Mouse (Mus musculus) cerebellum, adult 2 months (tissue): ENCODE measurements around the gene Dusp14.
A peak's percentile ranks its signal among the peaks of the same experiment; 100 is the strongest.

Experiments used
- CTCF ChIP-seq: fragments of 200-500 bp; IDR thresholded peaks from 2 replicates; pipeline ENCODE4 v1.5.1; 2011; ENCODE audit warnings: low read depth, mild to moderate bottlenecking, control low read depth, low read length, moderate library complexity, borderline replicate concordance; ENCODE audit not compliant: insufficient read depth
- POLR2A ChIP-seq: fragments of 200-500 bp; IDR thresholded peaks from 2 replicates; pipeline ENCODE4 v1.6.1; 2011; ENCODE audit warnings: low read length, control low read depth, borderline replicate concordance; ENCODE audit not compliant: insufficient read depth

DNA sequence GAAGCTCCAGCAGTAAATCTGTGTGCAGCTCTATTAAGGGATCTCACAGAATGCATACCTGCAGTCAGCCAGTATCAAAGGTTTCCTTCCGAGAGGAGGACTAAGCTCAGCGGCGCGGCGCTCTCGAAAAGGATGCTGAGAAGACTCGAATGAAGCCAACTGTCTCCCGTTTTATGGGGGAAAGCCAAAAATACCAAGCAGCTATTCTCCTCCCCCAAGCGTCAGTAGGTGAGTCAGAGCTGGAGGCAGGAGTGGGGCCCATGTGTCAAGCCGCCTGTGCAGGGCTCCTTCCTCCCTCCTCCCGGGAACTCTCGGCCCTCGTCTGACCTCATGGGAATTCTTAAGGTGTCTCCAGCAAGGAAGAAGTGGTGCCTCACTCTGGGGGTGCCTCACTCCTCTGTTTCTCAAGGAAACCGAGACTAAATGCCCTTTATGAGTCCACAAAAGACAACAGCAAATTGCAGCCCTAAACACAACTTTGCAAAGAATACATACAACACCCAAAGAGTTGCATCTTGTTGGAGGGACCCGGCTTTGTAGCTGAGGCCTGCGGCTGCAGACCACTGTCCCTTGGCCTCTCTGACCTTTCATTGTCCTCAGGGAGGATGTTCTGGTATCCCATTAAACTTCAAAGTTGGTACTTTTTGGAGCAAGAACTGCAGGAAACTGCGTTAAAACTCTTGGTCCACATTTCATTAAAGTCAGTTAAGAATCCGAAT lies 2.0 kb downstream of the Dusp14 start:
- TF ChIP-seq CTCF = no peak
- TF ChIP-seq POLR2A = peak; percentile 58; the same call in 1 of the 2 replicates
